Mouse (Mus musculus): ENCODE measurements around the gene Fastk. TPM values are rescaled to one million over a fixed set of nuclear protein-coding genes. Genes with fewer than 3 reads are reported as not detected.
A peak's percentile ranks its signal among the peaks of the same experiment; 100 is the strongest.

Fastk gene
- polyA plus RNA-seq, 1 experiment from 2014 or later = 164 TPM

DNA sequence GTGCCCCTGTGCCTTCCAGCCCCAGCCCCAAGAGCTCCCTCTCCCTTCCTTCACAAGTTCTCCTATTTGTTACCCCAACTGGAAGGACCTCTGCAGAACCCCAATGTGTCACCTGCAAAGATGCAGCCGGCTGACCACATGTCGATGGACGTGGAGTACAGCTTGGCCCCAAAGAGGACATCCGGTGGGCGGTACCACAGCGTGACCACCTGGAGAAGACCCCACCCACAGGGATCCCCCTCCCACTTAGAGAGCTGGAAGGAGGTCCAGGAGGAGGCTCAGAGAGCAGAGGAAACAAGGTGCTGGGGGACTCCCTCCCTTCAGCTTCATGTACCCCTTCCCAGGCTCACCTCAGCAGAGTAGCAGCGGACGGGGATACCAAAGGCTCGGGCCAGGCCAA is 24.7 kb downstream of the Fastk start:
- Histone ChIP-seq H3K9ac (no peak overlapping the region), H3K36me3 (peaks cover 37% of the 10 kb centered on the region), H3K4me1 (peaks cover 24% of the 10 kb centered on the region), H3K4me2 (no peak overlapping the region), H3K4me3 (no peak overlapping the region), H3K27ac (replicated peaks) (no peak overlapping the region), H3K9me3 (no peaks in the 10 kb centered on the region), H3K27me3 (replicated peaks) (0 out of 2 replicates have a peak, but pooled peaks cover under 1% of the 10 kb centered on the region)
- no peak for ATAC-seq (ENCODE audit: extremely low read depth, insufficient number of reproducible peaks, low FRiP score, low TSS enrichment)
- WGBS = 81% methylated on average over 9 of the region's 9 CpGs

DNA sequence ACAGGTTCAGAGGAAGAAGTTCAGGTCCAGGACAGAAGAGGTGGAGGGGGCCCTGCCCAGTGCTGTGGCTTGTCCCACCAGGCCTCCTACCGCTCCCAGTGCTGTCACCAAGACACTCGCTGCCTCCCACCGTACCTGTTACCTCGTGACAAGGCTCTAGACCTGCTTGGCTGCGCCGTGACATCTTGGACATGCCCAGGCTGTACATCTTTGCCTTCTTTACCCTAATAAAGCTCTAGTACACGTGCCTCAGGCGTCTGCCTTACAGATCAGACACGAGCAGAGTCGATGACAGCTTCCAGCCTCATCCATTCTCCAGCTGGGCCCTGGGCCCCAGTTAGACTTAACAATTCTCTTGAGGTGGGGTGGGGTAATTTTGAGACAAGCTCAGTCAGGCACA is 27.5 kb downstream of the Fastk start:
- no peak overlapping the region for H3K4me3 ChIP-seq
- H3K9me3 ChIP-seq = no peaks in the 10 kb centered on the region
- H3K27ac ChIP-seq (replicated peaks) = no peak overlapping the region
- 76% methylated on average over 10 of the region's 10 CpGs for WGBS
- H3K9ac ChIP-seq = no peak overlapping the region
- H3K4me2 ChIP-seq = no peak overlapping the region
- peaks cover 14% of the 10 kb centered on the region for H3K4me1 ChIP-seq
- peaks cover 18% of the 10 kb centered on the region for H3K27me3 ChIP-seq (replicated peaks)
- no peak for ATAC-seq (ENCODE audit: extremely low read depth, insufficient number of reproducible peaks, low FRiP score, low TSS enrichment)
- H3K36me3 ChIP-seq = peaks cover 37% of the 10 kb centered on the region

DNA sequence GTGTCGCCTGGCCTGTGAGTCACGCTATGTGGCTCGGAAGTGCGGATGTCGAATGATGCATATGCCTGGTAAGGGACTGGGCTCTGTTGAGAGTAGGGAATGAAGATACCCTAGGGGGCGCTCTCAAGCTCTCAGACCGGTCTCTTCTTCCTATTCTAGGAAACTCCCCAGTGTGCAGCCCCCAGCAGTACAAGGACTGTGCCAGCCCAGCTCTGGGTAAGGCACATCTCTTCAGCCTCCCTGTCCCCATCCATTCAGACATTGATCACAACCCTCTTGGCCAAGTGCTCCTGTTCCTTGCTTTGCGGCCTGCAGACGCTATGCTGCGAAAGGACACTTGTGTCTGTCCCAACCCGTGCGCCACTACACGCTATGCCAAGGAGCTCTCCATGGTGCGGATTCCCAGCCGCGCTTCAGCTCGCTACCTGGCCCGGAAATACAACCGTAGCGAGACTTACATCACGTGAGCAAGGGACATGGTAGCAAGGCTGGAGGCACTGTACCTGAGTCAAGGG is 28.8 kb downstream of the Fastk start:
- Histone ChIP-seq H3K4me1 (peaks cover 11% of the 10 kb centered on the region), H3K27ac (replicated peaks) (no peak overlapping the region), H3K36me3 (peaks cover 28% of the 10 kb centered on the region), H3K9me3 (no peaks in the 10 kb centered on the region), H3K9ac (no peak overlapping the region), H3K4me3 (no peak overlapping the region), H3K4me2 (peak overlapping the region; percentile 39), H3K27me3 (replicated peaks) (peaks cover 18% of the 10 kb centered on the region)
- 2% methylated on average over 21 of the region's 21 CpGs for WGBS
- ATAC-seq (ENCODE audit: extremely low read depth, insufficient number of reproducible peaks, low FRiP score, low TSS enrichment) = peak; percentile 25

DNA sequence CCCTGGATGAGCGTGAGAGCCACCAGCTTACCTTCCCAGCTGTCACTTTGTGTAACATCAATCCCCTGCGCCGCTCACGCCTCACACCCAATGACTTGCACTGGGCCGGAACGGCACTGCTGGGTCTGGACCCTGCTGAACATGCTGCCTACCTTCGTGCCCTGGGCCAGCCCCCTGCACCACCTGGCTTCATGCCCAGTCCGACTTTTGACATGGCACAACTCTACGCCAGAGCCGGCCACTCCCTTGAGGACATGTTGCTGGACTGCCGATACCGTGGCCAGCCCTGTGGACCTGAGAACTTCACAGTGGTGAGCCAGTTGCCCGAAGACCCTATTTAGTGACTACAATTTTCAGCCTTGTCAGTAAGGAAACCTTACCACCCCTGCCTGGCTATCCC is 31.1 kb downstream of the Fastk start:
- H3K27ac ChIP-seq (replicated peaks) = no peak overlapping the region
- no peak for ATAC-seq (ENCODE audit: extremely low read depth, insufficient number of reproducible peaks, low FRiP score, low TSS enrichment)
- H3K4me3 ChIP-seq = no peak overlapping the region
- no peak overlapping the region for H3K4me2 ChIP-seq
- H3K27me3 ChIP-seq (replicated peaks) = peaks cover 18% of the 10 kb centered on the region
- peaks cover 17% of the 10 kb centered on the region for H3K36me3 ChIP-seq
- H3K9me3 ChIP-seq = no peaks in the 10 kb centered on the region
- H3K4me1 ChIP-seq = peaks cover 11% of the 10 kb centered on the region
- WGBS = 74% methylated on average over 13 of the region's 13 CpGs
- no peak overlapping the region for H3K9ac ChIP-seq

DNA sequence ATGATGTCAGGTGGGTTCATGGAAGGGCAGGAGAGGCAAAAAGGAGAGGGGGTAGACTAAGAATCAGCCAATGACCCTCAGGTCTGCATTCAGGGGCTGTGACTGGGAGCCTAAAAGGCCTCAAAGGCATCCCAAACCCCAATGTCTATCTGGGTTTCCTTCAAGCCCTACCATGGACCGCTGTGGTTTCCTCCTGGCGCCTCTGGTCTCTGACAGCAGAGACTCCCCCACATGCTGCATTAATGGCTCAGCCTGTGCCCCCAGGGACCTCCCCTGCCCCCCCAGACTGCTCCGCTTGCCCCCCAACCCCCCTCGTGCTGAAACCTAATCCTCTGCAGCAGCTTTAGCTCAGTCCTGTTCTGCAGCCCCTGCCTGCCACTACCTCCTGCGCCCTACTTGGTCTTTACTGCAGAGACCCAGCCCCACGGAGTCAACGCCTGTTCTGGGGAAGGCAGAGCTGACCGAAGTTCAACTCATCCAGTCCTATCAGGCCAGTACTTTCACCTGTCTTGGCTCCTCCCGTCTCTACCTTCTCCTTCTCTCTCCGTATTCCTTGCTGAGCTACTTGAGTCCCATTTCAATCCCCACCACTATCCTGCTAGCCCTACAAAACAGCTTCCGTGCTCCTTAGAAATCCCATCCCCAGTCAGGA is 31.9 kb downstream of the Fastk start, which contains the start of gene Asic3:
Asic3 (plus strand) TSS at position 351 of the 652 bp plus-strand sequence.
- Histone ChIP-seq H3K4me3 (no peak within 1 kb of the TSS), H3K9ac (no peak within 1 kb of the TSS), H3K27ac (replicated peaks) (no peak within 1 kb of the TSS), H3K27me3 (replicated peaks) (peaks cover 18% of the 10 kb centered on the region), H3K36me3 (peaks cover 18% of the 10 kb centered on the region), H3K4me2 (no peak within 1 kb of the TSS), H3K4me1 (peaks cover 11% of the 10 kb centered on the region), H3K9me3 (no peaks in the 10 kb centered on the region)
- WGBS = 36% methylated on average over 11 of the region's 11 CpGs
- no peak for ATAC-seq (ENCODE audit: extremely low read depth, insufficient number of reproducible peaks, low FRiP score, low TSS enrichment)

DNA sequence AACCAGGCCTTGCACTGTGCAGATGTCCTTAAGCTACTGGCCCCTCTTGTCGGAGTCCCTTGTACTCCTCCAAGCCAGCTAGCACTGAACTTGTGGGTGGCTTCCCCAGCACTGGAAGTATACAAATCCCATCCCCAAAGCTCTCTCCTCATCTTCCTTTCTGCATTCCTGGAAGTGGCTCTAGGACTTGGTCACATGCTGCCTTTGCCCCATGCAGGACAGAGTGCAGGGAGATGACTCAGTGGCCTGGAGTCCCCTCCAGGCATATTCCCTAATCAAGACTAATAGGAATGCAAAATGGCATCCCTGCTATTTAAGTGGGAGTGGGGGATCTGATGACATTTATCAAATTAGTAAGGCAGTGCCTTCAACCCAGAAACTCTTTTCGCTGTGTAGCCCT is 33.0 kb downstream of the Fastk start:
- Histone ChIP-seq H3K27me3 (replicated peaks) (peaks cover 18% of the 10 kb centered on the region), H3K27ac (replicated peaks) (no peak overlapping the region), H3K9me3 (no peaks in the 10 kb centered on the region), H3K4me1 (peaks cover 11% of the 10 kb centered on the region), H3K4me3 (no peak overlapping the region), H3K36me3 (peaks cover 29% of the 10 kb centered on the region), H3K9ac (no peak overlapping the region), H3K4me2 (no peak overlapping the region)
- no peak for ATAC-seq (ENCODE audit: extremely low read depth, insufficient number of reproducible peaks, low FRiP score, low TSS enrichment)
- WGBS = 70% methylated on average over 2 of the region's 2 CpGs

DNA sequence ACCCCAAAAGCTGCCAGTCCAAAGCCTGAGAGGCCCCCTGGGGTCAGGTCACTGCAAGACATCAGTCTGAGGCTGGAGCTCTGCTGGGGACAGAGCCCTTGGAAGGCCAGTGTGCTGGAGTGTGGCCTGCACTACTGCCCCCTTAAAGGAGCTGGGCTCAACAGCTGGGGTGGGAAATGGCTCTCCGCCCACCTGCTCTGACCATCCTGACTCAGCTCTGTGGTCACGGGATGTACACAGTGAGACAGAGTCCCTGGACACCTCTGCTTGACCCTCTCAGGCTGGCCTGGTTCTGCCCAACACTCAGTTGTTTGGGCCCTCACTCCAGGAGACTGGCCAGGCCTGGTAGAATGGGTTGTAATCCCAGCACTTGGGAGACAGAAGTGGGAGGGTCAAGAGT is 35.6 kb downstream of the Fastk start:
- no peak overlapping the region for H3K27ac ChIP-seq (replicated peaks)
- peaks cover 53% of the 10 kb centered on the region for H3K36me3 ChIP-seq
- 89% methylated on average over 2 of the region's 2 CpGs for WGBS
- H3K27me3 ChIP-seq (replicated peaks) = peaks cover 9% of the 10 kb centered on the region
- no peak for ATAC-seq (ENCODE audit: extremely low read depth, insufficient number of reproducible peaks, low FRiP score, low TSS enrichment)
- H3K4me2 ChIP-seq = no peak overlapping the region
- no peaks in the 10 kb centered on the region for H3K9me3 ChIP-seq
- no peak overlapping the region for H3K4me3 ChIP-seq
- H3K9ac ChIP-seq = no peak overlapping the region
- peaks cover 4% of the 10 kb centered on the region; the same call in 1 of the 2 replicates for H3K4me1 ChIP-seq

DNA sequence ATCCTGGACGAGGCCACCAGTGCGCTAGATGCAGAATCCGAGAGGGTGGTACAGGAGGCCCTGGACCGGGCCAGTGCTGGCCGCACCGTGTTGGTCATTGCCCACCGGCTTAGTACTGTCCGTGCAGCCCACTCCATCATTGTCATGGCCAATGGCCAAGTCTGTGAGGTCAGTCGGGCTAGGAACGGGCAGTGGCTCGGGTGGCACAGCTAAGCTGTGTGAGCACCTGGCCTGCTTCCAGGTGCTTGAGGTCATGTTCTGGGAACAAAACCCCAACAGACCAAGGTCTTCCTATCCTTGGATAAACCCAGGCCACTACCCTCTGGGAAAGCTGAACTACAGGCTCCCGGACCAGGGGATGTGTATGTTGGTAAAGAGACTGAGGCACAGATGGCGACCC is 36.4 kb downstream of the Fastk start:
- 83% methylated on average over 13 of the region's 13 CpGs for WGBS
- H3K4me3 ChIP-seq = no peak overlapping the region

DNA sequence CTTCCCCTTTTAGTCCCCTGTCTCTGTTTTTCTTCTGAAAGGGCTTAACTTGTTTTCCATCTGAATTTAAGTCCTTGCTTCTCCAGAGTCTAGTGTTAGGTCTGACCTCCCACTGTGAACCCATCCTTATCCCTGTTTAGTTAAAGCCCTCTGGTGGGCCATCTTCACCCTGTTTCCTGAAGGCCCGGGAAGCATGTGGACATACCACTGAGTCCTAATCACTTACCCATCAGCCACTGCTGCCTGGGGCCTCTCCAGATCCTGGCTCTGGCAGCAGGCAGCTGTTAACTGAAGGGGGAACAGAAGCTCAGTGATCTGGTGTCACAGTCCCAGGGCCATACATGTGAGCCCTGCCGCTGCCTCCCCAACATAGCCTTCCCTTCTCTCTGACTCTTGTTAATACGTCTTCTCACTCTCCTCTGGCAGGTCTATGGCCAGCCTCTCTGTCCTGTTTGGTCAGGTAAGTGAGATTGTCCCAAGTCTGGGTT is 39.7 kb downstream of the Fastk start:
- Histone ChIP-seq H3K27ac (replicated peaks) (no peak overlapping the region), H3K4me3 (no peak overlapping the region), H3K9me3 (no peaks in the 10 kb centered on the region), H3K9ac (no peak overlapping the region), H3K27me3 (replicated peaks) (no peaks in the 10 kb centered on the region), H3K4me2 (no peak overlapping the region), H3K4me1 (no peaks in the 10 kb centered on the region), H3K36me3 (peaks cover 92% of the 10 kb centered on the region)
- 53% methylated on average over 3 of the region's 3 CpGs for WGBS
- ATAC-seq (ENCODE audit: extremely low read depth, insufficient number of reproducible peaks, low FRiP score, low TSS enrichment) = no peak

More for the DNA sequence above, 36.4 kb downstream of the Fastk start:
- Histone ChIP-seq H3K27ac (replicated peaks) (no peak overlapping the region), H3K4me2 (no peak overlapping the region), H3K27me3 (replicated peaks) (peaks cover 2% of the 10 kb centered on the region), H3K4me1 (peaks cover 4% of the 10 kb centered on the region; the same call in 1 of the 2 replicates), H3K36me3 (peaks cover 62% of the 10 kb centered on the region), H3K9me3 (no peaks in the 10 kb centered on the region), H3K9ac (no peak overlapping the region)
- no peak for ATAC-seq (ENCODE audit: extremely low read depth, insufficient number of reproducible peaks, low FRiP score, low TSS enrichment)

DNA sequence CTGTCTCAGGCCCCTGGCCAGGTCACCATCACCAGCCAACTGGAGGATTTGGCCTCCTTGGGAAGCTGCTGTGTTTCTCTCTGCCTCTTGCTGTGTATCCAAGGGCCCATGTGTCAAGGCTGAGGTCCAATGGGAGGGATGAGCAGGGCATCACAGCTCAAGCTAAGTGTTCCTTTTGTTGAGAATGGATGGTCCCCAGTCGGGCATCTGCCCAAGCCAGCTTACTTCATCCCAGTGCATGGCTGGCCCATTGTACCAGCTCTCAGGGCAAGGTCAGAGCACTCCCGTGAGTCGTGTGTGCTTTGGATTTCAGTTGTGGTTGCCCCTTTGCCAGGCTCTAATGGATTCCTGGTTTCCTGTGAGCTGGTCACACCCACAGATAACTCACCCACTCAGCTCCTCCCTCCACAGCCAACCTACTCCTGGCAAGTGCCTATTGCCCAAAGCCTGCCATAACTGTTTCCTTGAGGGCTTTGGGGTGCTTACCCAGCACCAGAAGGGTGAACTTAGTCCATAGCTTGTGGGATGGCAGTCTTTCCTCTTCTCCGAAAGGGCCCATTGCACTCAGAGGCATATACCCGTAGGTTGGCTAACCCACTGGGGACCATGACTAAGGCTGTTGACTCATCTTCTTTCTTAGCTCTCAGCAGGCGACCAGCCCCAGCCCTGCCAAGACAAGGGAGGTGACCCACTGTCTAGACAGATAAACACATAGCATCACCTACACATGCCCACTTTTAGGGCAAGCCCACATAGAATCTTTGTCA is 40.3 kb downstream of the Fastk start:
- Histone ChIP-seq H3K36me3 (peaks cover 96% of the 10 kb centered on the region), H3K9ac (no peak overlapping the region), H3K4me2 (no peak overlapping the region), H3K9me3 (no peaks in the 10 kb centered on the region), H3K27ac (replicated peaks) (no peak overlapping the region), H3K27me3 (replicated peaks) (no peaks in the 10 kb centered on the region), H3K4me3 (no peak overlapping the region), H3K4me1 (no peaks in the 10 kb centered on the region)
- ATAC-seq (ENCODE audit: extremely low read depth, insufficient number of reproducible peaks, low FRiP score, low TSS enrichment) = no peak
- WGBS = 77% methylated on average over 6 of the region's 6 CpGs

DNA sequence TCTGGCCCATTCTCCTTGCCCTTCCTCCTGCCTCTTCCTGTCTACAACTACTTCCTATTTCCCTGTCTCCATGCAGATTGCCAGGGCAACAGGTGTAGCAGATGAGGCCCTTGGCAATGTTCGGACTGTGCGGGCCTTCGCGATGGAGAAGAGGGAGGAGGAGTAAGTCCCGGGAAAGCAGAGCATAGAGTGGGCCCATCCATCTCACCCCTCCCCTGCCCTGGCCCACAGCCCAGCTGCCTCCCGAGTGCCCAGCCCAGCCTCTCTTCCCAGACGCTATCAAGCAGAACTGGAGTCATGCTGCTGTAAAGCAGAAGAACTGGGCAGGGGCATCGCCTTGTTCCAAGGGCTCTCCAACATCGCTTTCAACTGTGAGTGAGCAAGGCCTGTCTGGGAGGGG is 43.1 kb downstream of the Fastk start:
- H3K9ac ChIP-seq = no peak overlapping the region
- no peak overlapping the region for H3K27ac ChIP-seq (replicated peaks)
- ATAC-seq (ENCODE audit: extremely low read depth, insufficient number of reproducible peaks, low FRiP score, low TSS enrichment) = no peak
- H3K36me3 ChIP-seq = peaks cover 72% of the 10 kb centered on the region
- 65% methylated on average over 9 of the region's 9 CpGs for WGBS
- no peak overlapping the region for H3K4me2 ChIP-seq
- H3K4me1 ChIP-seq = no peaks in the 10 kb centered on the region
- no peaks in the 10 kb centered on the region for H3K27me3 ChIP-seq (replicated peaks)
- H3K9me3 ChIP-seq = no peaks in the 10 kb centered on the region
- H3K4me3 ChIP-seq = no peak overlapping the region

Data from heart, embryonic 13.5 days (tissue).